Mouse (Mus musculus) CH12.LX (cell line): Measurements from ENCODE around the gene Vps45. TPM values are rescaled to one million over a fixed set of nuclear protein-coding genes. Genes with fewer than 3 reads are reported as not detected.

ENCODE experiments used
- DNase-seq: peaks from one replicate; pipeline ENCODE4 v3.0.0-alpha.2; 2013; ENCODE audit errors: extremely low read depth
- H3K27ac ChIP-seq: 2 replicates; pipeline ENCODE4 v1.5.1; 2012; ENCODE audit warnings: low read depth, mild to moderate bottlenecking, control low read depth, moderate library complexity; ENCODE audit not compliant: insufficient read depth
- H3K27me3 ChIP-seq: replicated peaks from 2 replicates; pipeline ENCODE3; 2012; ENCODE audit warnings: inconsistent platforms
- H3K36me3 ChIP-seq, 2 experiments: replicated peaks in 1 of 2; 2 replicates each; pipeline versions ENCODE3 to v1.6.1; 2012; ENCODE audit warnings: inconsistent platforms in 1 of 2, low read length in 1 of 2, mild to moderate bottlenecking in 1 of 2, mixed read lengths in 1 of 2, moderate library complexity in 1 of 2; ENCODE audit not compliant: control insufficient read depth in 1 of 2, insufficient read depth in 1 of 2
- H3K4me1 ChIP-seq, 2 experiments: 2 replicates each; pipeline ENCODE4 v1.6.1; 2012; ENCODE audit warnings: inconsistent platforms in 1 of 2, moderate library complexity in 1 of 2; ENCODE audit not compliant: insufficient read depth in 2 of 2, control insufficient read depth in 1 of 2
- H3K4me2 ChIP-seq: 2 replicates; pipeline ENCODE4 v1.6.1; 2012; ENCODE audit warnings: low read depth, mild to moderate bottlenecking, control low read depth; ENCODE audit not compliant: poor library complexity, insufficient read depth, severe bottlenecking
- H3K4me3 ChIP-seq, 3 experiments: fragments of 150-350 bp in 1 of 3; sonication (generic) in 1 of 3; replicated peaks in 1 of 3; 2 replicates each; pipeline versions ENCODE3 to v1.5.1; 2011 to 2012; ENCODE audit warnings: low read depth in 2 of 3, low read length in 2 of 3, mild to moderate bottlenecking in 2 of 3, moderate library complexity in 2 of 3, control low read depth in 1 of 3, improper control_type of control experiment in 1 of 3, inconsistent platforms in 1 of 3, mixed read lengths in 1 of 3; ENCODE audit not compliant: poor library complexity in 1 of 3
- H3K79me2 ChIP-seq: replicated peaks from 2 replicates; pipeline ENCODE4 v1.6.1; 2012; ENCODE audit warnings: mild to moderate bottlenecking, moderate library complexity; ENCODE audit not compliant: control insufficient read depth, poor library complexity, insufficient read depth, severe bottlenecking; ENCODE audit errors: extremely low read depth
- H3K9ac ChIP-seq: 2 replicates; pipeline ENCODE4 v1.6.1; 2012; ENCODE audit warnings: low read depth, mild to moderate bottlenecking, control low read depth, moderate library complexity; ENCODE audit not compliant: insufficient read depth
- H3K9me3 ChIP-seq: replicated peaks from 2 replicates; pipeline ENCODE3; 2012; ENCODE audit warnings: low read length, inconsistent platforms, mixed read lengths
- BHLHE40 ChIP-seq: IDR thresholded peaks from 2 replicates; pipeline ENCODE4 v1.6.1; 2011; ENCODE audit warnings: mild to moderate bottlenecking, low read depth, low read length, improper control_type of control experiment
- CHD2 ChIP-seq: IDR thresholded peaks from 2 replicates; pipeline ENCODE4 v1.6.1; 2011; ENCODE audit warnings: low read length, improper control_type of control experiment
- CTCF ChIP-seq, 2 experiments: IDR thresholded peaks in 1 of 2; conservative IDR thresholded peaks in 1 of 2; 2 replicates each; pipeline ENCODE4 v1.5.1; 2011 to 2012; ENCODE audit warnings: low read depth in 2 of 2, low read length in 2 of 2, improper control_type of control experiment in 1 of 2, inconsistent platforms in 1 of 2, mild to moderate bottlenecking in 1 of 2, moderate library complexity in 1 of 2
- ETS1 ChIP-seq: conservative IDR thresholded peaks from 2 replicates; pipeline ENCODE4 v1.6.1; 2012; ENCODE audit warnings: low read depth, mild to moderate bottlenecking, inconsistent platforms, low read length, improper control_type of control experiment, moderate library complexity
- HCFC1 ChIP-seq: IDR thresholded peaks from 2 replicates; pipeline ENCODE4 v1.6.1; 2012; ENCODE audit warnings: low read depth, mild to moderate bottlenecking, inconsistent platforms, low read length, improper control_type of control experiment
- JUND ChIP-seq: conservative IDR thresholded peaks from 2 replicates; pipeline ENCODE4 v1.6.1; 2011; ENCODE audit warnings: low read depth, low read length, improper control_type of control experiment
- KAT2A ChIP-seq: IDR thresholded peaks from 2 replicates; pipeline ENCODE4 v1.6.1; 2012; ENCODE audit warnings: low read length, improper control_type of control experiment, inconsistent platforms; ENCODE audit not compliant: insufficient replicate concordance
- MAFK ChIP-seq: IDR thresholded peaks from 2 replicates; pipeline ENCODE4 v1.6.1; 2011; ENCODE audit warnings: low read length, improper control_type of control experiment; ENCODE audit not compliant: insufficient replicate concordance
- MAX ChIP-seq: IDR thresholded peaks from 2 replicates; pipeline ENCODE4 v1.6.1; 2011; ENCODE audit warnings: low read length, improper control_type of control experiment
- MAZ ChIP-seq: IDR thresholded peaks from 2 replicates; pipeline ENCODE4 v1.6.1; 2012; ENCODE audit warnings: low read depth, mild to moderate bottlenecking, inconsistent platforms, low read length, improper control_type of control experiment, moderate library complexity
- NRF1 ChIP-seq: IDR thresholded peaks from 2 replicates; pipeline ENCODE4 v1.6.1; 2014; ENCODE audit warnings: low read depth, mild to moderate bottlenecking, inconsistent platforms, low read length, improper control_type of control experiment, moderate library complexity
- PAX5 ChIP-seq: IDR thresholded peaks from 2 replicates; pipeline ENCODE4 v1.6.1; 2012; ENCODE audit warnings: low read length, inconsistent platforms, mixed read lengths
- RCOR1 ChIP-seq: conservative IDR thresholded peaks from 2 replicates; pipeline ENCODE4 v1.6.1; 2012; ENCODE audit warnings: low read depth, mild to moderate bottlenecking, inconsistent platforms, low read length, improper control_type of control experiment
- SIN3A ChIP-seq: IDR thresholded peaks from 2 replicates; pipeline ENCODE4 v1.6.1; 2012; ENCODE audit warnings: low read length, improper control_type of control experiment, inconsistent platforms
- SMC3 ChIP-seq: IDR thresholded peaks from 2 replicates; pipeline ENCODE4 v1.6.1; 2011; ENCODE audit warnings: low read depth, low read length, improper control_type of control experiment
- TBP ChIP-seq: conservative IDR thresholded peaks from 2 replicates; pipeline ENCODE4 v1.6.1; 2011; ENCODE audit warnings: low read depth, low read length, improper control_type of control experiment
- UBTF ChIP-seq: IDR thresholded peaks from 2 replicates; pipeline ENCODE4 v1.6.1; 2012; ENCODE audit warnings: low read depth, mild to moderate bottlenecking, inconsistent platforms, low read length, improper control_type of control experiment, moderate library complexity
- USF1 ChIP-seq: IDR thresholded peaks from 2 replicates; pipeline ENCODE4 v1.6.1; 2014; ENCODE audit warnings: low read depth, mild to moderate bottlenecking, inconsistent platforms, low read length, improper control_type of control experiment
- USF2 ChIP-seq: conservative IDR thresholded peaks from 2 replicates; pipeline ENCODE4 v1.6.1; 2011; ENCODE audit warnings: low read depth, low read length, improper control_type of control experiment
- ZKSCAN1 ChIP-seq: IDR thresholded peaks from 2 replicates; pipeline ENCODE4 v1.6.1; 2012; ENCODE audit warnings: low read depth, inconsistent platforms, low read length, improper control_type of control experiment, borderline replicate concordance
- ZNF384 ChIP-seq: IDR thresholded peaks from 2 replicates; pipeline ENCODE4 v1.6.1; 2012; ENCODE audit warnings: low read depth, low read length, improper control_type of control experiment, inconsistent platforms
- dilution Hi-C: fragments of 300-500 bp; cut with MboI; formaldehyde crosslinking; loops from 2 replicates; pipeline ENCODE4 v1.14.3; 2020; ENCODE audit warnings: low sequenced_read_pairs; ENCODE audit not compliant: extremely low pct_unique_long_range_greater_than_20kb, extremely low pct_ligation_motif_present
- in situ Hi-C: fragments of 300-500 bp; cut with MboI; formaldehyde crosslinking; loops from 3 replicates; pipeline ENCODE4 v1.14.3; 2019; ENCODE audit warnings: low sequenced_read_pairs, low pct_ligation_motif_present, low pct_unique_long_range_greater_than_20kb, mixed read lengths
- polyA plus RNA-seq: library from polyadenylated mRNA; unstranded; fragments of >175 nt; gene quantifications from 2 replicates; pipeline ENCODE4 v1.2.1, GENCODE M21; 2012; ENCODE audit warnings: low read depth; ENCODE audit not compliant: insufficient read length
- total RNA-seq, 2 experiments: library from RNA; depleted of rRNA; stranded (reverse); fragments of 300-350 nt in 1 of 2; fragments of >200 nt in 1 of 2; gene quantifications; 2 replicates each; pipeline ENCODE4 v1.2.3; 2012 to 2014

Vps45 gene
- total and polyA plus RNA-seq, 3 experiments = 16.2 to 20.8 (median 16.8) TPM

- no peaks in the 10 kb centered on the region for H3K79me2 ChIP-seq
- no peak for DNase-seq
- H3K27me3 ChIP-seq = no peaks in the 10 kb centered on the region
- no peak overlapping the region for H3K9ac ChIP-seq
- peaks cover 20 to 54% of the 10 kb centered on the region in 2 experiments for H3K36me3 ChIP-seq
- no peak overlapping the region for H3K4me2 ChIP-seq
- dilution Hi-C loops = no loop called here
- no peak overlapping the region for H3K27ac ChIP-seq
- in situ Hi-C loops = loop anchor here (5.0 kb wide), 1 partner anchor 48 kb away; no protein-coding TSS in a partner anchor
- H3K4me1 ChIP-seq = no peaks in the 10 kb centered on the region
- no peak overlapping the region for H3K4me3 ChIP-seq
- no peaks in the 10 kb centered on the region for H3K9me3 ChIP-seq
- TF ChIP-seq USF2 (no peak), SMC3 (no peak), MAX (no peak), TBP (no peak)
Measured at GRCm38 (mm10) chr3:96039857-96040662, 18.2 kb downstream of the Vps45 start.

GRCm38 (mm10) chr3:96038851-96039250 lies 19.4 kb downstream of the Vps45 start:
- H3K36me3 ChIP-seq = peaks cover 19 to 59% of the 10 kb centered on the region in 2 experiments
- TF ChIP-seq JUND (no peak), KAT2A (no peak), MAX (no peak)
- in situ Hi-C loops = no loop called here
- H3K27ac ChIP-seq = no peak overlapping the region
- H3K4me1 ChIP-seq = no peaks in the 10 kb centered on the region
- H3K79me2 ChIP-seq = no peaks in the 10 kb centered on the region
- H3K9me3 ChIP-seq = no peaks in the 10 kb centered on the region
- dilution Hi-C loops = no loop called here
- no peaks in the 10 kb centered on the region for H3K27me3 ChIP-seq
- no peak overlapping the region for H3K4me3 ChIP-seq
- no peak overlapping the region for H3K4me2 ChIP-seq
- no peak overlapping the region for H3K9ac ChIP-seq
- DNase-seq = no peak

GRCm38 (mm10) chr3:96038156-96038555 lies 20.1 kb downstream of the Vps45 start:
- Histone ChIP-seq H3K36me3 (peaks cover 24 to 65% of the 10 kb centered on the region in 2 experiments), H3K9ac (no peak overlapping the region), H3K4me2 (no peak overlapping the region), H3K79me2 (no peaks in the 10 kb centered on the region), H3K4me3 (no peak overlapping the region), H3K27me3 (no peaks in the 10 kb centered on the region), H3K4me1 (no peaks in the 10 kb centered on the region), H3K9me3 (no peaks in the 10 kb centered on the region), H3K27ac (no peak overlapping the region)
- in situ Hi-C loops (no loop called here), dilution Hi-C loops (no loop called here)
- DNase-seq = no peak
- no peak for TF ChIP-seq HCFC1
- TF ChIP-seq JUND = no peak
- TF ChIP-seq SIN3A = no peak
- no peak for TF ChIP-seq TBP
- no peak for TF ChIP-seq MAFK
- no peak for TF ChIP-seq SMC3
- no peak for TF ChIP-seq MAZ
- TF ChIP-seq USF1 = no peak
- TF ChIP-seq ETS1 = no peak
- no peak for TF ChIP-seq CTCF (conservative IDR thresholded peaks at IDR 0.05 in 1 of 2, IDR thresholded peaks at IDR 0.05 in 1 of 2; ENCODE audit: low read depth in 2 of 2, low read length in 2 of 2)
- no peak for TF ChIP-seq ZKSCAN1
- TF ChIP-seq UBTF = no peak
- TF ChIP-seq RCOR1 = no peak
- no peak for TF ChIP-seq NRF1
- no peak for TF ChIP-seq KAT2A
- no peak for TF ChIP-seq PAX5
- TF ChIP-seq CHD2 = no peak
- no peak for TF ChIP-seq BHLHE40
- TF ChIP-seq ZNF384 = no peak
